Comparison of ENCODE assay signal across 13 mouse cellular contexts in the genomic region with DNA sequence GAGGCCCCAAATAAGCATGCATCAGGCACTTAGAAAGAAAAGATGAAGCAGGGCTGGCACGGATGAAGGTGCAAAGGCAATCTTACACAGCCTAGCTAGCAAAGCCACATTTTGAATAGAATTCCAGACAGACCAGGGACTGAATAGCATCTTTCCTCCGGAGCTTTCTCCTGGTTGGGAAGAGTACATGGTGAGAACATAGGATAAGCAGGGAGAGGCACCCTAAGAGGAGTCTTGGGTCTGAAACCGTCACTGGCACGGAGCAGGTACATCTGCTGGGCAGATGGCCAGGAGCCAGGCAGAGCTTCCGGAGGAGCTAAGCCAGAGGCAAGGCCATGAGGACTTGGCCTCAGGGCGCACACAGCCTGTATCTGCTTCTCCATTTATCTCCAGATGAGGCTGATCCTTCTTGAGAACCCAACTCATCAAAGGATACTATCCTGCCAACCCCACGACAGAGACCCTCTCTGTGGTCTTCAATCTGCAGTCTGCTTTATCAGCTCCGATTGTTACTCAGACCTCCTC.
"Had no signal": no experiment of that assay in that cellular context is flagged by ENCODE, and none has a peak within 500 bp of the region (broad histone marks: within the 10 kb centered on the region; RNA-seq: fewer than 3 reads in every experiment).

No protein-coding gene starts in this region.

- H3K4me3 ChIP-seq: left cerebral cortex, adult 2 months; limb, embryonic 12.5 days; liver, embryonic 13.5 days; lung, embryonic 15.5 days; megakaryocyte, embryonic 14.5 days; midbrain, embryonic 12.5 days had no signal

- DNase-seq: kidney, postnatal 25 days; liver; liver, embryonic 13.5 days; liver, postnatal 0 days; lung, postnatal 14 days; right cerebral cortex, postnatal 14 days; thymus, postnatal 36 days had no signal

- H3K27ac ChIP-seq: left cerebral cortex, adult 2 months; limb, embryonic 12.5 days; liver, embryonic 13.5 days; lung, embryonic 15.5 days; macrophage; midbrain, embryonic 12.5 days had no signal
